Mouse (Mus musculus) lung, postnatal 36 days (tissue): ENCODE measurements around the gene Cpm.
A peak's percentile ranks its signal among the peaks of the same experiment; 100 is the strongest.

Experiments used
- DNase-seq: peaks from one replicate; pipeline ENCODE4 v3.0.0; 2022; ENCODE audit warnings: mixed read lengths

The Cpm gene

GRCm38 (mm10) chr10:117637062-117637744, 7.9 kb downstream of the Cpm start:
- no peak for DNase-seq

GRCm38 (mm10) chr10:117637745-117638577, 8.7 kb downstream of the Cpm start:
- no peak for DNase-seq

GRCm38 (mm10) chr10:117638578-117639220, 9.4 kb downstream of the Cpm start:
- DNase-seq: no peak

GRCm38 (mm10) chr10:117639221-117639599, 9.9 kb downstream of the Cpm start:
- no peak for DNase-seq

GRCm38 (mm10) chr10:117639899-117640594, 10.7 kb downstream of the Cpm start:
- peak; percentile 47 for DNase-seq

- DNase-seq: no peak
Measured at GRCm38 (mm10) chr10:117640595-117641078, 11.3 kb downstream of the Cpm start.

- DNase-seq: no peak
Measured at GRCm38 (mm10) chr10:117641400-117642200, 12.3 kb downstream of the Cpm start.

- no peak for DNase-seq
Measured at GRCm38 (mm10) chr10:117642201-117642450, 12.8 kb downstream of the Cpm start.

- no peak for DNase-seq
Measured at GRCm38 (mm10) chr10:117642491-117643262, 13.4 kb downstream of the Cpm start.

GRCm38 (mm10) chr10:117643302-117643701, 14.0 kb downstream of the Cpm start:
- DNase-seq: no peak

GRCm38 (mm10) chr10:117643711-117644428, 14.6 kb downstream of the Cpm start:
- DNase-seq: no peak

- no peak for DNase-seq
Measured at GRCm38 (mm10) chr10:117644429-117644748, 15.1 kb downstream of the Cpm start.

GRCm38 (mm10) chr10:117644828-117645227, 15.5 kb downstream of the Cpm start:
- no peak for DNase-seq

GRCm38 (mm10) chr10:117645487-117645964, 16.2 kb downstream of the Cpm start:
- DNase-seq: no peak

GRCm38 (mm10) chr10:117646482-117647157, 17.3 kb downstream of the Cpm start:
- no peak for DNase-seq

- no peak for DNase-seq
Measured at GRCm38 (mm10) chr10:117647158-117647505, 17.8 kb downstream of the Cpm start.

- DNase-seq: no peak
Measured at GRCm38 (mm10) chr10:117647964-117648472, 18.7 kb downstream of the Cpm start.

- no peak for DNase-seq
Measured at GRCm38 (mm10) chr10:117648643-117649042, 19.3 kb downstream of the Cpm start.

GRCm38 (mm10) chr10:117649292-117650041, 20.2 kb downstream of the Cpm start:
- DNase-seq: peak; percentile 92
